Mouse (Mus musculus) megakaryocyte, embryonic 14.5 days (primary cell): ENCODE data around the gene Palmd.

Source experiments
- FLI1 ChIP-seq: IDR thresholded peaks from 2 replicates; pipeline ENCODE4 v1.6.1; 2012; ENCODE audit warnings: low read length, inconsistent platforms, mixed read lengths
- GATA1 ChIP-seq: IDR thresholded peaks from 3 replicates; pipeline ENCODE4 v1.6.1; 2012; ENCODE audit warnings: mixed read lengths, low read length, inconsistent platforms, borderline replicate concordance

DNA sequence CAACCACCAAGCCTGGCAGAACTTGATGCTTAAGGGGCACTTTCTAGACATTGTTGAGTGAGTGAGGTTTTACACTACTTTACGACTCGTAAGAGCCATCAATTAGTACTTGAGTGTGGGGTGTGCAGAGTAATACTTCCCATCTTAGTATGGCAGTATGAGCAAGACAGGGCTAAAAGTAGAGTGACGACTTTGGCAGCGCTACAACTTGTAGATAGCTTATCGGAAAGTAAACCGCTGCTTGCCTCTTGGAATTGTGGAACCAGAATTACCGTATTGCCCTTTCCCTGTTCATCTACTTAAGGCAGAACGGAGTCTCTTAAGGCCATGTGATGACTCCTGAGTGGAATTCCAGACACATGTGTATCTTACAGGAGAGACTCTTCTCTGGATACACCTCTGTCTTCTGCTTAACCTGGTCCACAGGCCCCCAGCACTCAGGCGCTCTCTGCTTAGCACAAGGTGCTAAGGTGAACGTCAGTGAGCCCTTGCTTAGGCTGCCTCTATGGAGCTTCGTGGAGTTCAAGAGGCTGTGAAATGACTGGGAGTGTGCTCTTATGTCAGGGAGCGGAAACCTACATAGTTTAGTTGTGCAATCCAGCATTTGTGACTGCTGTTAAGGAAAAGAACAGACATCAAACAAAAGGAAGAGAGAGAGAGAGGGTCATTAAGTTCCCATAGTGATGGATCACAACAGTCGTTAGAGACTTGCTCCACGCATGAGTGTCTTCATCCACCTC, 86.4 kb downstream of the Palmd start:
- TF ChIP-seq GATA1, result no peak
- no peak for TF ChIP-seq FLI1
